Mouse (Mus musculus): ENCODE results near the gene Crhbp.

The Crhbp gene

GRCm38 (mm10) chr13:95418575-95419203 lies 26.0 kb downstream of the Crhbp start:
- DNase-seq (ENCODE audit: low spot score in 2 of 2): no peak

DNA sequence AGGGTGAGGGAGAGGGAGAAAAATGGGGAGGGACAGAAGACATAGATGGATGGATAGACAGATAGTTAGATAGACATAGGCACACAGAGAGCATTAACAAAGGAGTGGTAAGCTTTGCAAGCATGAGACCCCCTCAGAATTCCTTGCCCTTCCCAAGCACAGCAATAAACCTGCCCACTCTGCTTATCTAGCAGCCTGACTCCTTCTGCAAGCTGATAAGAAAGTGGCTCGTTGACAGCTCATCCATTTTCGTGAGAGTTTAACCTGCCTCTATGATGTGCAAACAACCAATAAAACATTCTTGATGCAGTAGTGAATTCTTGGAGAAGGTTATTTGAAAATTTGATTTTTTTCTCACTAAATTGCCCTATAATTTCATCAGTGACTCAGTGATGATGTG lies 32.5 kb downstream of the Crhbp start:
- DNase-seq (ENCODE audit: low spot score in 2 of 2): no peak

DNA sequence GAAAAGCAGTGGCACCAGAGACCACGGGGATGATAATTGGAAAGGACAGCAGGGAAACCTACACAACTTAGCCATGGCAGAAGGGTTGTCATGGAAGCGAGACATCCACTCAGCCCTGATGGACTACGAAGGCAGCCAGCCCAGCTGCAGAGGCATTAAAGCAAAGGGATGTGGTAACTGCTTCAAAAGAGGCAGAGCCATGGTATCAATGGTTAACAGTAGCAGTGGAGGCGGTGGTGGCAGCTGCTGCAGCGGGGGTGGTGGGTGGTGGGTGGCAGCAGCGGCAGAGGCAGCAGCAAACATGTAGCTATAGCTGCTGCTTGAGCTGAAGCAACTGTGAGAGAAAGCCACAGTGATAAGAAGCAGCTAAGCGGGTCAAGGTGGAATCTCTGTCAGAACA lies 51.5 kb downstream of the Crhbp start:
- peak in 1 of 2 experiments; percentile 4 for DNase-seq (ENCODE audit: low spot score in 2 of 2)

DNA sequence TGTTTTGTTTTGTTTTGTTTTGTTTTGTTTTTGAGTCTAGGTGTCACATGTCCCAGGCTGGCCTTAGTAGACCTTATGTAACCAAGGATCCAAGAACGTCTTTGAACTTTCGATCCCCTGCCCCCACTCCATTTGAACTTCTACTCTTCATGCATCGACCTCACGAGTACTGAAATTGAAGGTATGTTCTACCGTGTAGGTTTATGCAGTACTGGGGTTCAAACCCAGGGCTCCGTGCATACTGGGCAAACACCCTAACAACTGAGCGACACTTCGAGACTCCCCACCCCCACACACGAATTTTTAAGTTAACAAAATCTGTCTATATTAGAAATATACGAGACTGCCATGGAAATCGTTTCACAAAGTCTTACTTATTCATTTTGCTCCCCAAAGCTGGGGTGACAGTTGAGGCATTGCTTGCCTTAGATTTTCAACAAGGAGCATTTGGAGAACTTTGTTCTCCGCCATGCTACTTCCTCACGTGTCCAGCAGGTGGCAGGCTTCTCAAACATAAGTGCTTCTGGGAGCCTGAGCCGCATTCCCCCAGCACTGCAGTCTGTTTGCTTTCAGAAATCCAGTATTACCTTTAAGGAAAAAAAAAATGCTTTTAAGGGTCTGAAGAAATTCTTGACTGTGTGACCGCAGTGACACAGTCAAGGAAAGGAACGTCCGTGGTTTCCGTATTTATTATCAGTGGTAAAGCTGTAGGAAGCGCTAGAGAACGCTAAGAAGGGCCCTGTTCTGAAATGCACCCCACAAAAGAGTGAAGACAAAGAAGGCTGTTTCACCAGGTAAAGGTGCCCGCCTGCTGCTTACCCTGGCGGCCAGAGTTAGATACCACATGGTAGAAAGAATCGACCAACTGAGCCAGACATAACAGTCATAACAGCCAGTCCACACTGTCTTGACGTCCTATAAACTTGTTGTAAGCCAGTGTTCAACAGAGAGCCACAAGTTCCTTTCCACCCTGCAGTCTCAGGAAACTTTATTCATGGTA lies 54.6 kb downstream of the Crhbp start:
- peak; percentile 45 to 77 for DNase-seq (ENCODE audit: low spot score in 2 of 2)

DNA sequence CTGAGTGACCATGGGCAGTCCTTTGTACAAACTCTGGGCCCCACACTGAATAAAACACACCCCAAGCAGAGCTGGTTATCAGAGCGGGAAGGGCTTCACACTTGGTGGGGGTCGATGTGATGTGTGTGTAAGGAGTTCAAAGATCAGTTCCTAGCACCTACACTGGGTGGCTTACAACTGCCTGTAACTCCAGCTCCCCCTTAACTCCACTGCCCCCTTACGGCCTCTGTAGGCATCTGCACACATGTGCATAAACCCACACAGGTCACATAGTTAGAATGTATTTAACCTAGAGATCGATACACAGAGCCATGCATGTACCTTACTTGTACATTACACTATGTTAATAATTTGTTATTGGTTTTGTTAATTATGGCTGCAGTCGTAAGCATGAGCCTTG lies 56.5 kb downstream of the Crhbp start:
- DNase-seq (ENCODE audit: low spot score in 2 of 2): no peak

- no peak for DNase-seq (ENCODE audit: low spot score in 2 of 2)
Measured at GRCm38 (mm10) chr13:95382418-95382817, 62.3 kb downstream of the Crhbp start.
